Mouse (Mus musculus) midbrain, embryonic 16.5 days (tissue): ENCODE results near the gene Stxbp4. TPM values are rescaled to one million over a fixed set of nuclear protein-coding genes. Genes with fewer than 3 reads are reported as not detected.

ENCODE experiments used
- ATAC-seq: fragments of 200-750 bp; cut with Nextera tagmentation; 2 replicates; pipeline ENCODE4 v1.8.0; 2017; ENCODE audit warnings: moderate TSS enrichment
- H3K27ac ChIP-seq: fragments of 300-500 bp; sonication (generic); 2 replicates; pipeline ENCODE4 v1.5.1; 2014; ENCODE audit warnings: mild to moderate bottlenecking, low read length, mixed read lengths
- H3K27me3 ChIP-seq: fragments of 300-500 bp; sonication (generic); 2 replicates; pipeline ENCODE4 v1.6.1; 2014; ENCODE audit warnings: low read depth, low read length, mixed read lengths; ENCODE audit not compliant: control insufficient read depth, insufficient read depth
- H3K36me3 ChIP-seq: fragments of 300-500 bp; sonication (generic); 2 replicates; pipeline ENCODE4 v1.6.1; 2014; ENCODE audit warnings: mild to moderate bottlenecking, low read length, moderate library complexity, mixed read lengths; ENCODE audit not compliant: control insufficient read depth, insufficient read depth
- H3K4me1 ChIP-seq: fragments of 300-500 bp; sonication (generic); 2 replicates; pipeline ENCODE4 v1.6.1; 2014; ENCODE audit warnings: mild to moderate bottlenecking, low read length, mixed read lengths; ENCODE audit not compliant: control insufficient read depth, insufficient read depth
- H3K4me2 ChIP-seq: fragments of 300-500 bp; sonication (generic); 2 replicates; pipeline ENCODE4 v1.6.1; 2014; ENCODE audit warnings: mild to moderate bottlenecking, low read length, mixed read lengths
- H3K4me3 ChIP-seq: fragments of 300-500 bp; sonication (generic); 2 replicates; pipeline ENCODE4 v1.5.1; 2014; ENCODE audit warnings: low read depth, mild to moderate bottlenecking, low read length, moderate library complexity, mixed read lengths
- H3K9ac ChIP-seq: fragments of 300-500 bp; sonication (generic); 2 replicates; pipeline ENCODE4 v1.6.1; 2014; ENCODE audit warnings: low read depth, low read length, mixed read lengths
- H3K9me3 ChIP-seq: fragments of 300-500 bp; sonication (generic); replicated peaks from 2 replicates; pipeline ENCODE4 v1.6.1; 2014; ENCODE audit warnings: mild to moderate bottlenecking, low read length, mixed read lengths; ENCODE audit not compliant: control insufficient read depth, poor library complexity, severe bottlenecking
- WGBS: fragments of 180-500 bp; shearing (Covaris S2); extraction: QIAGEN DNeasy Blood & Tissue Kit; methylation state at CpG from one replicate; pipeline ENCODE4 v1.1.7; 2014; 5-methylcytosine and 5-hydroxymethylcytosine counted together
- polyA plus RNA-seq: library from polyadenylated mRNA; unstranded; fragments of >200 nt; fragmentation: Nextera tagmentation; extraction: Ambion mirVana; gene quantifications from 2 replicates; pipeline ENCODE4 v1.2.1, GENCODE M21; 2015

Stxbp4 gene
- polyA plus RNA-seq, 1 experiment from 2014 or later, result 17.4 TPM

- ATAC-seq, result no peak
- Histone ChIP-seq H3K9ac (no peak overlapping the region), H3K27me3 (no peaks in the 10 kb centered on the region), H3K4me1 (peaks cover 5% of the 10 kb centered on the region; the same call in 1 of the 2 replicates), H3K4me2 (no peak overlapping the region), H3K4me3 (no peak overlapping the region), H3K27ac (no peak overlapping the region), H3K9me3 (no peaks in the 10 kb centered on the region), H3K36me3 (peaks cover 3% of the 10 kb centered on the region; the same call in 1 of the 2 replicates)
- WGBS, result 91% methylated on average over 3 of the region's 3 CpGs
These were observed 154.1 kb downstream of the Stxbp4 start for GRCm38 (mm10) chr11:90483766-90484165.

DNA sequence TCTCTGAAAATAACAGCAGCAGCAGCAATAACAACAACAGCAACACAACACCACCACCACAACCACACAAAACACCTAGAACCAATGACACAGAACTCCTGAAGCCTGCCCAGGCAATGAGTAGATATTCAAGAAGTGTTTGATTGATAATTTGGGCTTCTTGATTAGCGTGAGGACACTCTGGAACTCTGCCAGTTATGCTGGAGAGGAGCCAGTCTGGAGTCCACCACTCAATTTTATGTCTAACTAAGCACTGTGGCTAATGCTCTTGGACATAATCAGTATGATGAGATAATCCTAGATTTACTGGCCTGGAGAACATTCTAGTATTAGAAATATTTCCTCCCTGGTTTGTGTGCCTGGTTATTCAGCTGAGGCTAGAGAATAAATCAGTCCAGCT is 156.1 kb downstream of the Stxbp4 start:
- 32% methylated on average over 1 of the region's 1 CpGs for WGBS
- Histone ChIP-seq H3K9me3 (no peaks in the 10 kb centered on the region), H3K4me2 (no peak overlapping the region), H3K4me3 (no peak overlapping the region), H3K27me3 (no peaks in the 10 kb centered on the region), H3K9ac (no peak overlapping the region), H3K27ac (no peak overlapping the region), H3K4me1 (peaks cover 5% of the 10 kb centered on the region; the same call in 1 of the 2 replicates), H3K36me3 (no peaks in the 10 kb centered on the region)
- no peak for ATAC-seq

GRCm38 (mm10) chr11:90470271-90470670 is 167.6 kb downstream of the Stxbp4 start:
- no peak overlapping the region for H3K9ac ChIP-seq
- no peak overlapping the region for H3K4me3 ChIP-seq
- no peaks in the 10 kb centered on the region for H3K27me3 ChIP-seq
- H3K36me3 ChIP-seq, result no peaks in the 10 kb centered on the region
- no peak for ATAC-seq
- H3K27ac ChIP-seq, result no peak overlapping the region
- WGBS, result 91% methylated on average over 4 of the region's 4 CpGs
- H3K4me1 ChIP-seq, result no peaks in the 10 kb centered on the region
- H3K9me3 ChIP-seq, result no peaks in the 10 kb centered on the region
- H3K4me2 ChIP-seq, result no peak overlapping the region

GRCm38 (mm10) chr11:90464046-90464595 is 173.8 kb downstream of the Stxbp4 start:
- no peak for ATAC-seq

DNA sequence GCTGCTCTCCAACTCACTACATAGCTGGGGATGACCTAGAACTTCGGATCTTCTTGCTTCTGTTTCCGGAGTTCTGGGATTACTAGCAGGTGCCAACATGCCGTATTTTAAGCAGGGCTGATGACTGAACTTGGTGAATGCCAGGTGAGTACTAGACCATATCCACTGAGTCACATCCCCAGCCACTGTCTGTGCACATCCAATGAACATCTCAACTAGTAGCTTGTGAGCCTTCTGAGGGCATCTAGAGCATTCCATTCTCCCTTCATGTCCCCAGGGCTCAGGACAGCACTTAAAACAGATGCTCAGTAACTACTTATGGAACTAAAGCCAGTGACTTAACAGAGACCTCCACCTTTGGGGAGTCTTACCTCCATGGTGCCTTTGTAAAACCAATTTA is 177.4 kb downstream of the Stxbp4 start:
- H3K27me3 ChIP-seq, result no peaks in the 10 kb centered on the region
- H3K4me3 ChIP-seq, result no peak overlapping the region
- no peaks in the 10 kb centered on the region for H3K36me3 ChIP-seq
- ATAC-seq, result no peak
- H3K9ac ChIP-seq, result no peak overlapping the region
- H3K4me2 ChIP-seq, result no peak overlapping the region
- H3K27ac ChIP-seq, result no peak overlapping the region
- WGBS, result 90% methylated on average over 3 of the region's 3 CpGs
- H3K4me1 ChIP-seq, result peaks cover 2% of the 10 kb centered on the region; the same call in 1 of the 2 replicates
- H3K9me3 ChIP-seq, result no peaks in the 10 kb centered on the region

More at GRCm38 (mm10) chr11:90464046-90464595, 173.8 kb downstream of the Stxbp4 start:
- H3K9me3 ChIP-seq, result no peaks in the 10 kb centered on the region
- H3K36me3 ChIP-seq, result no peaks in the 10 kb centered on the region
- H3K4me3 ChIP-seq, result no peak overlapping the region
- WGBS, result 58% methylated on average over 10 of the region's 10 CpGs
- no peaks in the 10 kb centered on the region for H3K27me3 ChIP-seq
- no peak overlapping the region for H3K4me2 ChIP-seq
- H3K9ac ChIP-seq, result no peak overlapping the region
- no peak overlapping the region for H3K27ac ChIP-seq
- H3K4me1 ChIP-seq, result peaks cover 2% of the 10 kb centered on the region; the same call in 1 of the 2 replicates

DNA sequence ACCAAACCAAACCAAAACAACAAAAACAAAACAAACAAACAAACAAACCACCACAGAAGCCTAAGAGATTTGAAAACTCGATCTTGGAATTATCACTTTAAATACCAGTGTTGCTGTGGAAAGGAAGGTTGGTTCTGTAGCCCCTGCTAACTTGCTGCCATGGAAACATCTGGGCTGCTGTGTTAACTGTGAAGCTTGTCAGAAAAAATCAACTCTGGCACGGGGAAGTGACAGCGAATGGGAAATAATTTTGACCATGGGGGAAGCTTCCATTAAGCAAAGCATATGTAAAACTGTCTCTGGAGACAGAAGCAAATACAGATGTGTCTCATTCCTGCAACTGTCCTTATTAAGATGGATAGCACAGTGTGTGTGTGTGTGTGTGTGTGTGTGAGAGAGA is 185.8 kb downstream of the Stxbp4 start:
- peak; percentile 60; the same call in 1 of the 2 replicates for ATAC-seq
- H3K27me3 ChIP-seq, result no peaks in the 10 kb centered on the region
- H3K27ac ChIP-seq, result peak overlapping the region; percentile 30; the same call in 1 of the 2 replicates
- H3K4me1 ChIP-seq, result peaks cover 5% of the 10 kb centered on the region
- 31% methylated on average over 3 of the region's 3 CpGs for WGBS
- H3K4me2 ChIP-seq, result no peak overlapping the region
- H3K36me3 ChIP-seq, result no peaks in the 10 kb centered on the region
- no peak overlapping the region for H3K9ac ChIP-seq
- no peaks in the 10 kb centered on the region for H3K9me3 ChIP-seq
- H3K4me3 ChIP-seq, result no peak overlapping the region

- H3K27ac ChIP-seq, result peak overlapping the region; percentile 24; the same call in 1 of the 2 replicates
- no peaks in the 10 kb centered on the region for H3K36me3 ChIP-seq
- no peaks in the 10 kb centered on the region for H3K9me3 ChIP-seq
- peaks cover 5% of the 10 kb centered on the region for H3K4me1 ChIP-seq
- H3K27me3 ChIP-seq, result no peaks in the 10 kb centered on the region
- ATAC-seq, result no peak
- no peak overlapping the region for H3K4me2 ChIP-seq
- H3K4me3 ChIP-seq, result no peak overlapping the region
- H3K9ac ChIP-seq, result no peak overlapping the region
- WGBS, result 66% methylated on average over 5 of the region's 5 CpGs
These were observed 186.4 kb downstream of the Stxbp4 start for GRCm38 (mm10) chr11:90451506-90451905.

- Histone ChIP-seq H3K27ac (no peak overlapping the region), H3K9me3 (no peaks in the 10 kb centered on the region), H3K4me1 (no peaks in the 10 kb centered on the region), H3K36me3 (no peaks in the 10 kb centered on the region), H3K4me3 (no peak overlapping the region), H3K27me3 (no peaks in the 10 kb centered on the region), H3K9ac (no peak overlapping the region), H3K4me2 (no peak overlapping the region)
- 91% methylated on average over 2 of the region's 2 CpGs for WGBS
- ATAC-seq, result no peak
These were observed 195.4 kb downstream of the Stxbp4 start for GRCm38 (mm10) chr11:90442462-90442861.

- Histone ChIP-seq H3K27me3 (no peaks in the 10 kb centered on the region), H3K4me1 (no peaks in the 10 kb centered on the region), H3K36me3 (no peaks in the 10 kb centered on the region), H3K9ac (no peak overlapping the region), H3K4me3 (no peak overlapping the region), H3K27ac (no peak overlapping the region), H3K4me2 (no peak overlapping the region), H3K9me3 (no peaks in the 10 kb centered on the region)
- 54% methylated on average over 3 of the region's 3 CpGs for WGBS
- ATAC-seq, result no peak
These were observed 197.0 kb downstream of the Stxbp4 start for GRCm38 (mm10) chr11:90440851-90441250.
